Mouse (Mus musculus): ENCODE data around the gene Zfp800. TPM values are rescaled to one million over a fixed set of nuclear protein-coding genes. Genes with fewer than 3 reads are reported as not detected.

The Zfp800 gene
- polyA plus RNA-seq, 1 experiment from 2014 or later: 26.0 TPM

GRCm38 (mm10) chr6:28333696-28334095 lies 64.1 kb downstream of the Zfp800 start:
- Histone ChIP-seq H3K9me3 (ENCODE audit: control insufficient read depth, low read length) (no peaks in the 10 kb centered on the region), H3K4me3 (ENCODE audit: low read depth, low read length) (no peak overlapping the region), H3K27me3 (ENCODE audit: control insufficient read depth, insufficient read depth, low read length) (no peaks in the 10 kb centered on the region), H3K4me1 (replicated peaks; ENCODE audit: control insufficient read depth, insufficient read depth, low read length) (no peaks in the 10 kb centered on the region), H3K27ac (ENCODE audit: low read depth, low read length) (no peak overlapping the region), H3K4me2 (ENCODE audit: low read depth, low read length, severe bottlenecking) (no peak overlapping the region), H3K36me3 (ENCODE audit: control insufficient read depth, insufficient read depth, low read length) (no peaks in the 10 kb centered on the region), H3K9ac (ENCODE audit: low read length) (no peak overlapping the region)
- no peak for ATAC-seq (replicated peaks; ENCODE audit: low FRiP score)
- no peak for DNase-seq (ENCODE audit: low spot score)
- WGBS: 83% methylated on average over 5 of the region's 5 CpGs

- H3K36me3 ChIP-seq (ENCODE audit: control insufficient read depth, insufficient read depth, low read length): no peaks in the 10 kb centered on the region
- no peak for DNase-seq (ENCODE audit: low spot score)
- WGBS: 92% methylated on average over 3 of the region's 3 CpGs
- H3K4me1 ChIP-seq (replicated peaks; ENCODE audit: control insufficient read depth, insufficient read depth, low read length): no peaks in the 10 kb centered on the region
- H3K27me3 ChIP-seq (ENCODE audit: control insufficient read depth, insufficient read depth, low read length): no peaks in the 10 kb centered on the region
- no peak for ATAC-seq (replicated peaks; ENCODE audit: low FRiP score)
- no peak overlapping the region for H3K4me3 ChIP-seq (ENCODE audit: low read depth, low read length)
- H3K9me3 ChIP-seq (ENCODE audit: control insufficient read depth, low read length): no peaks in the 10 kb centered on the region
- H3K27ac ChIP-seq (ENCODE audit: low read depth, low read length): no peak overlapping the region
- H3K4me2 ChIP-seq (ENCODE audit: low read depth, low read length, severe bottlenecking): no peak overlapping the region
- no peak overlapping the region for H3K9ac ChIP-seq (ENCODE audit: low read length)
These were observed 65.3 kb downstream of the Zfp800 start for GRCm38 (mm10) chr6:28332546-28332945.

GRCm38 (mm10) chr6:28329815-28330214 lies 68.0 kb downstream of the Zfp800 start:
- no peak for ATAC-seq (replicated peaks; ENCODE audit: low FRiP score)
- H3K4me2 ChIP-seq (ENCODE audit: low read depth, low read length, severe bottlenecking): no peak overlapping the region
- 43% methylated on average over 6 of the region's 6 CpGs for WGBS

GRCm38 (mm10) chr6:28329002-28329596 lies 68.7 kb downstream of the Zfp800 start:
- no peak overlapping the region for H3K27ac ChIP-seq (ENCODE audit: low read depth, low read length)
- no peaks in the 10 kb centered on the region for H3K36me3 ChIP-seq (ENCODE audit: control insufficient read depth, insufficient read depth, low read length)
- H3K4me3 ChIP-seq (ENCODE audit: low read depth, low read length): no peak overlapping the region
- 75% methylated on average over 10 of the region's 10 CpGs for WGBS
- ATAC-seq (replicated peaks; ENCODE audit: low FRiP score) (no peak), DNase-seq (ENCODE audit: low spot score) (no peak)
- no peaks in the 10 kb centered on the region for H3K9me3 ChIP-seq (ENCODE audit: control insufficient read depth, low read length)
- no peak overlapping the region for H3K9ac ChIP-seq (ENCODE audit: low read length)
- H3K27me3 ChIP-seq (ENCODE audit: control insufficient read depth, insufficient read depth, low read length): no peaks in the 10 kb centered on the region
- no peak overlapping the region for H3K4me2 ChIP-seq (ENCODE audit: low read depth, low read length, severe bottlenecking)
- no peaks in the 10 kb centered on the region for H3K4me1 ChIP-seq (replicated peaks; ENCODE audit: control insufficient read depth, insufficient read depth, low read length)

More at GRCm38 (mm10) chr6:28329815-28330214, 68.0 kb downstream of the Zfp800 start:
- H3K9me3 ChIP-seq (ENCODE audit: control insufficient read depth, low read length): no peaks in the 10 kb centered on the region
- H3K4me1 ChIP-seq (replicated peaks; ENCODE audit: control insufficient read depth, insufficient read depth, low read length): no peaks in the 10 kb centered on the region
- H3K27me3 ChIP-seq (ENCODE audit: control insufficient read depth, insufficient read depth, low read length): no peaks in the 10 kb centered on the region
- no peaks in the 10 kb centered on the region for H3K36me3 ChIP-seq (ENCODE audit: control insufficient read depth, insufficient read depth, low read length)
- DNase-seq (ENCODE audit: low spot score): no peak
- H3K9ac ChIP-seq (ENCODE audit: low read length): no peak overlapping the region
- H3K27ac ChIP-seq (ENCODE audit: low read depth, low read length): no peak overlapping the region
- no peak overlapping the region for H3K4me3 ChIP-seq (ENCODE audit: low read depth, low read length)

- WGBS: 94% methylated on average over 3 of the region's 3 CpGs
These were observed 71.1 kb downstream of the Zfp800 start for GRCm38 (mm10) chr6:28326720-28327119.

GRCm38 (mm10) chr6:28322399-28322798 lies 75.4 kb downstream of the Zfp800 start:
- H3K4me2 ChIP-seq (ENCODE audit: low read depth, low read length, severe bottlenecking): no peak overlapping the region
- no peak for ATAC-seq (replicated peaks; ENCODE audit: low FRiP score)
- no peak for DNase-seq (ENCODE audit: low spot score)
- no peak overlapping the region for H3K9ac ChIP-seq (ENCODE audit: low read length)
- H3K4me3 ChIP-seq (ENCODE audit: low read depth, low read length): no peak overlapping the region
- H3K9me3 ChIP-seq (ENCODE audit: control insufficient read depth, low read length): no peaks in the 10 kb centered on the region
- no peaks in the 10 kb centered on the region for H3K4me1 ChIP-seq (replicated peaks; ENCODE audit: control insufficient read depth, insufficient read depth, low read length)
- no peaks in the 10 kb centered on the region for H3K36me3 ChIP-seq (ENCODE audit: control insufficient read depth, insufficient read depth, low read length)
- no peak overlapping the region for H3K27ac ChIP-seq (ENCODE audit: low read depth, low read length)
- 90% methylated on average over 7 of the region's 7 CpGs for WGBS
- no peaks in the 10 kb centered on the region for H3K27me3 ChIP-seq (ENCODE audit: control insufficient read depth, insufficient read depth, low read length)

More at GRCm38 (mm10) chr6:28326720-28327119, 71.1 kb downstream of the Zfp800 start:
- DNase-seq (ENCODE audit: low spot score) (no peak), ATAC-seq (replicated peaks; ENCODE audit: low FRiP score) (no peak)
- Histone ChIP-seq H3K27ac (ENCODE audit: low read depth, low read length) (no peak overlapping the region), H3K27me3 (ENCODE audit: control insufficient read depth, insufficient read depth, low read length) (no peaks in the 10 kb centered on the region), H3K4me2 (ENCODE audit: low read depth, low read length, severe bottlenecking) (no peak overlapping the region), H3K4me1 (replicated peaks; ENCODE audit: control insufficient read depth, insufficient read depth, low read length) (no peaks in the 10 kb centered on the region), H3K36me3 (ENCODE audit: control insufficient read depth, insufficient read depth, low read length) (no peaks in the 10 kb centered on the region), H3K9me3 (ENCODE audit: control insufficient read depth, low read length) (no peaks in the 10 kb centered on the region), H3K9ac (ENCODE audit: low read length) (no peak overlapping the region), H3K4me3 (ENCODE audit: low read depth, low read length) (no peak overlapping the region)

GRCm38 (mm10) chr6:28319648-28320270 lies 78.0 kb downstream of the Zfp800 start:
- H3K4me1 ChIP-seq (replicated peaks; ENCODE audit: control insufficient read depth, insufficient read depth, low read length): no peaks in the 10 kb centered on the region
- H3K27me3 ChIP-seq (ENCODE audit: control insufficient read depth, insufficient read depth, low read length): no peaks in the 10 kb centered on the region
- no peak overlapping the region for H3K9ac ChIP-seq (ENCODE audit: low read length)
- no peak overlapping the region for H3K4me2 ChIP-seq (ENCODE audit: low read depth, low read length, severe bottlenecking)
- 81% methylated on average over 13 of the region's 13 CpGs for WGBS
- ATAC-seq (replicated peaks; ENCODE audit: low FRiP score) (no peak), DNase-seq (ENCODE audit: low spot score) (no peak)
- H3K9me3 ChIP-seq (ENCODE audit: control insufficient read depth, low read length): no peaks in the 10 kb centered on the region
- no peak overlapping the region for H3K4me3 ChIP-seq (ENCODE audit: low read depth, low read length)
- H3K27ac ChIP-seq (ENCODE audit: low read depth, low read length): no peak overlapping the region
- H3K36me3 ChIP-seq (ENCODE audit: control insufficient read depth, insufficient read depth, low read length): no peaks in the 10 kb centered on the region

- H3K36me3 ChIP-seq (ENCODE audit: control insufficient read depth, insufficient read depth, low read length): no peaks in the 10 kb centered on the region
- no peaks in the 10 kb centered on the region for H3K4me1 ChIP-seq (replicated peaks; ENCODE audit: control insufficient read depth, insufficient read depth, low read length)
- DNase-seq (ENCODE audit: low spot score) (no peak), ATAC-seq (replicated peaks; ENCODE audit: low FRiP score) (no peak)
- no peak overlapping the region for H3K4me3 ChIP-seq (ENCODE audit: low read depth, low read length)
- no peak overlapping the region for H3K9ac ChIP-seq (ENCODE audit: low read length)
- WGBS: 86% methylated on average over 13 of the region's 13 CpGs
- no peaks in the 10 kb centered on the region for H3K9me3 ChIP-seq (ENCODE audit: control insufficient read depth, low read length)
- no peaks in the 10 kb centered on the region for H3K27me3 ChIP-seq (ENCODE audit: control insufficient read depth, insufficient read depth, low read length)
- no peak overlapping the region for H3K4me2 ChIP-seq (ENCODE audit: low read depth, low read length, severe bottlenecking)
- H3K27ac ChIP-seq (ENCODE audit: low read depth, low read length): no peak overlapping the region
These were observed 78.8 kb downstream of the Zfp800 start for GRCm38 (mm10) chr6:28318820-28319573.
